Mouse (Mus musculus): ENCODE results near the gene Six1.

Gene Six1

DNA sequence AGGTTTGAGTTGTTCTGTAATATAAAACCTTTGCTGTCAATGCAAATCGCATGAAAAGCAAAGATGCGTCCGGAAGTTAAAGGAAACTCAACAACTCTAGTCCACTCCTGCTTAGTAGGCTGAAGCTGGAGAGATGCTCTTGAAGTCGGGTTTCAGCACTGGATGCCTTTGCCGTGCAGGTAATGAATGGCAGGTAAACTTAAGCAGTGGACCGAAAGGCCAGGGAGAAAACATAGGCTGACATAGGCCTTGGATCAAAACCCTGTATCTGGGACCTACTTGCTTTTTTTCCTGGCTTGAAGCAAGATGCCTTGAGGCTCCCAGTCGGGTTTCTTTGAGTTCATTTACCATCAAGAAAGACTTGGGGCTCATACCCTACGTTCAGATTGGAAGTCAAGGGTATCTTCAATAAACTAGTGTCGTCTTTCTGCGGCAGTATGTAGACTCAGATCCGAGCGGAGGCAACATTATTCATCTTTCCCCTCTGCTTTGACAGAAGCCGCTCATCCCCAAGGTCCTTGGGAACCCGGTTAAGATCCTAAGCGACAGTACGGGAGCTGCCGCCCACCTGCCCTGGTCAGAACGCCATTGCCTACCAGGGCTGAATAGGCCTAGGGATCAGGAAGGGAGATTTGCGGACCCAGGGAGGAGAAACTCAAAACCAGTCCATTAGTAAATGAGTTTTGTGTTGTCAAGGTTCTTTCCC, 4.0 kb downstream of the Six1 start:
- peak in 1 of 2 experiments; percentile 21 for DNase-seq

GRCm38 (mm10) chr12:73048537-73048936, 5.2 kb downstream of the Six1 start:
- no peak for DNase-seq

DNA sequence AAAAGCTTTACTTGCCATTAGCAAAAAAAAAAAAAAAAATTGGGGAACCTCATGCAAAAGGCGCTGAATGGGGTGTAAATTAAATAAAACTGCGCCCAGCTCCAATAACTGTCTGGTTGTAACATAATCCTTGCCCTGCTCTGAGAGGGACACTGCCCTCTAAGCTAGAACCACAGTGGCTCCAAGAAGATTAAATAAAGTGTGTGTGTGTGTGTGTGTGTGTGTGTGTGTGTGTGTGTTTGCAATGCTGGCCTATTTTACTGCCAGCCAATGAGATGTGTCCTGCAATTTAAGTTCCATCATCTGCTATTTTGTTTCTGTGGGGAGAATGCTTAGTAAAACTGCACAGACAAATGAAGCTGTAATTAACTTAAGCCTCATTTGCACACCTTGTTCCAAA, 6.1 kb downstream of the Six1 start:
- no peak for DNase-seq

DNA sequence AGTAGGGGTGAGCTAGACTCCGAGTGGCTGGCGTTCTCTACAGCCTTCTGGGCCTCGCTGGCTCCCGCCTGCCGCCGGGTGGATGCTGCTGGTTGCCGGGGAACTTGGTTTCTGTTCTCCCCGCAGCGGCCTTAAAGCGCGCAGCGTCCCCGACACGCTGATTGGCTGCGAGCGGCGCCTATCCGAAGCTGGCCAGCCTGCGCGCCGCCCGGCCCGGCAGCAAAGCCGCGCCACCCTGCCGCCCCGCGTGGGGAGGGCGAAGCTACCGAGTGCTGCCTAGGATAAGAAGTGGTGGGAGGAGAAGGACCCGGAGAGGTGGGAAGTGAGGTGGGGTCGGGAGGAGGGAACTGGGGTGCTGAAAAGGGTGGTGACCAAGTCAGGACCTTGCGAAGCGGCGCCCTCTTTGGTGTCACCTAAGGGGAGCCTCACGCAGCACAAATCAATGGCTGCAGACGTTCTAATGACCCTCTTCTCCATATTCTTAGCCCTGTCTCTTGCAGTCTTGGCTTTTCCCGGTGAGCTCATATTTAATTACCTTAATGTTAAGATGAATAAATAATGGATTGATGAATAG, 7.0 kb downstream of the Six1 start:
- peak; percentile 64 to 86 for DNase-seq

DNA sequence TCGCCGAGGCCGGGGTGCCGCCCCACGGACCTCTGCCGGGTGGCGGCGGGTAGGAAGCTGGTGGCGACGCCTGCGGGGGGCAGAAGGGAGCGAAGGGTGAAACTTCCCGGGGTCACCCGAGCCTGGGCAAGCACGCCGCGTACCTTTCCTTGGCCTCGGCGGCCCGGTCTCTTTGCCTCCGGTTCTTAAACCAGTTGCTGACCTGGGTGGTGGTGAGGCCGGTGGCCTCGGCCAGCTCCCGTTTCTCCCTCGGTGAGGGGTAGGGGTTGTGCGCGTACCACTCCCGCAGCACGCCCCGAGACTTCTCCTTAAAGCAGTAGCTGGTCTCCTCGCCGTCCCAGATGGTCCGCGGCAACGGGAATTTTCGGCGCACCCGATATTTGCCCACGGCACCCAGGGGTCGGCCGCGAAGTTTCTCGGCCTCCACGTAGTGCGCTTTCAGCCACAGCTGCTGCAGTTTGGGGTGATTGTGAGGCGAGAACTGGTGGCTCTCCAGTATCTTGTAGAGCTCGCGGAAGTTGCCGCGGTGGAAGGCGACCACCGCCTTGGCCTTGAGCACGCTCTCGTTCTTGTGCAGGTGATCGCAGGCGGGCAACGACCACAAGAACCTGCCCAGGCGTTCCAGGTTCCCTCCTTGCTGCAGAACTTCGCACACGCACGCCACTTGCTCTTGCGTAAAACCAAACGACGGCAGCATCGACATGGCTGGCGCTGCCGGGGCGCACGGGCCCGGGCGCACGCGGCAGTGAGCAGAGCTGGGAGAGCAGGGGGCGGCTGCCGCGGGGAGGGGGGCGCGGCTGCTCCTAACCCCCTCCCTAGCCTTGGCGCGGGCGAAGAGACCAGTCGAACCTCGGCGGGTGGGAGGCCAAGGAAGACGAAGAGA, 7.7 kb downstream of the Six1 start:
- peak in 1 of 2 experiments; percentile 39 for DNase-seq

DNA sequence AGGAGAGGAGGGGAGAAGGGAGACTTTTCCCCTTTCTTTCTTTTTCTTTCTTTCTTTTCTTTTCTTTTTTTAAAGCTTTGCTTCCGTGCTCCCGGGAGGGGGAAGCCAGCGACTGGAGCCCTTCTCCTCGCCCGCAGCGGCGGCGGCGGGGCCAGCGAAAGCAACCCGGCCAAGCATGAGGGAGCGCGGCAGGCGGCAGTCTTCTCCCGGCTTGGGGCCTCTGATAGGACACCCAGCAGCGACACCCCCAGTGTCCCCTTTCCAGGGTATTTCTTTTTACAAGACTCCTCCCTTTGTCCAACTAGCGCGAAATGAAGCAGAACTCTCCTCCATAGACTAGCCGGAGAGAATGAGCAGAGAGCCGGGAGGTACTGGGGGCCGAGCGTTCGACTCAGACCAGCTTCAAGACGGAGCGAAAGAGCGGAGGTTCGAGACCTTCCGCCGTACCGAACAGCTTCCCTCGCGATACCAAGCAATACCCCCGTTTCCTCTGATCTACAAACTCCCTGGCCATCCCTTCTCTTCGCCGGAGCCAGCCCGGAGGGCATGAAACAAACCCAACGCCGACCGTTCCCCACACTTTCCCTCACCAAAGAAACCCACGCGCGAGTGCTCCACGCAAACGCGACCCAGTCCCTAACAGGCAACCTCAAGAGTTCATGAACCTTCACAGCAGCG, 8.5 kb downstream of the Six1 start:
- peak; percentile 40 to 54 for DNase-seq

- peak in 1 of 2 experiments; percentile 42 for DNase-seq
Measured at GRCm38 (mm10) chr12:73044221-73045045, 9.3 kb downstream of the Six1 start.

DNA sequence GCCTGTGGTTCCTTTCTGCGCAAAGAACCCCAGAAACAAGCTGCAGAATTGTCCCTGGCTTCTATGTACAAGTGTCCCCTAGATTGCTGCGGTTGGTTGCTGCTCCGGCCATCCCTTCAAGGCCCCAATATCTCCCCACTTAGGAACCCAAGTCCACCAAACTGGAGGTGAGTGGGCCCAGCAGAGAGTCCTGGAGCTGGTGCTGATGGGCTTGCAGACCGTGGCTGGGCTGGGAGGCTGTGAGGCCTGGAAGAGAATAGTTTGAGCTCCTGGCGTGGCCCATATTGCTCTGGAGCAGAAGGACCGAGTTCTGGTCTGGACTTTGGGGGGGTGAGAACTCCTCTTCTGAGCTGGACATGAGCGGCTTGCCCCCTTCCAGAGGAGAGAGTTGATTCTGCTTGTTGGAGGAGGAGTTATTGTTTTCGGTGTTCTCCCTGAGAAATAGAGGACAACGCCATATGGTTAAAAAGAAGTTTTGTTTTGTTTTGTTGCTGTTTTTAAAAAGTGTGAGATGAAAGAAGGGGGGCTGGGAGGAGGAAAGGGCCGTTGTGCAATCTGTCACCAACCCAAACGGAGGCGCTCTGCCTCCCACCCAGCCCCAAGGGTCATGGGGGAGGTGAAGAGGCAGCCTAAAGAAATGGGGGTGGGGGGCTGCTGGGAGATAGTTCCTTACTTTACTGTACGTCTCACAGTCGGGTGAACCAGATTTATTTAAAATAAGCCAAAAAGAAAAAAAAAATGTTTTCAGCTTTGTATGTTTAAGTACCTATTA, 10.1 kb downstream of the Six1 start:
- DNase-seq, result peak in 1 of 2 experiments; percentile 28

DNA sequence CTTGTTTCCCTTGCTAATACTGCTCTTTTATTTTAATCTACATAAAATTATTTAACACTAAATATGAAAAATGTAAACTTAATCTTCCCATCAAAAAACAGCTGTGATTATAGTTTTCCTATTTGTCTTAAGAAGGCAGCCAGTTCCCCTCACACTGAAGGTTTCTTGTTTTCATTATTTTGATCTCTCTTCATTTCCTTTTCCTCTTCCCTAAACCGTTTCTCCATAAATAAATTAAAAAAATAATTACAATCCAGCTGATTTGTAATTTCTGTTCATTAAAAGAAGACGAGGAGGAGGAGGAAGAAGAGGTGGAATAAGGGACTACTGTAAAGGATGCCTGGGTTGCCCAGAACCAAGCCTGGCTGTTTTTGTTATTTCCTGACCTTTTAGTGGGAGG, 10.8 kb downstream of the Six1 start:
- no peak for DNase-seq

DNA sequence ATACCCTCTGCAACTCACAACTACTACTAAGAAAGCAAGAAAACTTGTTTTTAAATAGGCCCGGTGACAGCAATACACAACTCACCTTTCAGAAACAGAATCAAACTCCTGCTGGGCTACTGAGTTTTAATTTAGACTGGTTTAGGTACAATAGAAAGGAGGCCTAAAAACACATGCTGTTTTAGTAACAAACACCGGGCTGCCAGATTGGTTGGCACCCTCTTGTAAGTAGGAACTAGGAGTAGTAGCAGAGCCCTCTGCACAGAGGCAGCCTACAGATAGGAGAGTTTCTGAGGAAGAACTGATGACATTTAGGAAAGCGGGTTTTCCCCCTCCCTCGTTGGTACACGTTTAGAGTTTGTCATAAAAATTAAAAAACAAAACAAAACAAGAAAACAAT, 11.3 kb downstream of the Six1 start:
- DNase-seq, result no peak

DNA sequence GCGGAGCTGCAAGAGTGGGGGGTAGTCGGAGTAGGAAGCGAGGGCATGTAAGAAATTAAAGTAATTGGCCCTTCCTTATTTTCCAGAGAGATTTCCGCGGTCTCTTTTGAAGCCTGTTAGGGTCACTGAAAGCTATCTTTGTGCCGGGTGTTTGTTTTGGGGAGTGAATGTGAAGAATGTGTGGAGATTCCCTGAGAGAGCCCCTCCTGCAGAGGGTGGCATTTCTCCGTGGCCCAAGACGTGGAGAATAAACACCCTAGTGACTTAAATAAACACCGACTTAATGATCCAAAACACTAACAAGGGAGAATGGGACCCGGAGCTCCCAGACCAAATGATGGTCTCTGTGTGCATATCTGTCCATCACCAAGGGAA, 12.4 kb downstream of the Six1 start:
- no peak for DNase-seq

GRCm38 (mm10) chr12:73040563-73041255, 13.0 kb downstream of the Six1 start:
- no peak for DNase-seq

DNA sequence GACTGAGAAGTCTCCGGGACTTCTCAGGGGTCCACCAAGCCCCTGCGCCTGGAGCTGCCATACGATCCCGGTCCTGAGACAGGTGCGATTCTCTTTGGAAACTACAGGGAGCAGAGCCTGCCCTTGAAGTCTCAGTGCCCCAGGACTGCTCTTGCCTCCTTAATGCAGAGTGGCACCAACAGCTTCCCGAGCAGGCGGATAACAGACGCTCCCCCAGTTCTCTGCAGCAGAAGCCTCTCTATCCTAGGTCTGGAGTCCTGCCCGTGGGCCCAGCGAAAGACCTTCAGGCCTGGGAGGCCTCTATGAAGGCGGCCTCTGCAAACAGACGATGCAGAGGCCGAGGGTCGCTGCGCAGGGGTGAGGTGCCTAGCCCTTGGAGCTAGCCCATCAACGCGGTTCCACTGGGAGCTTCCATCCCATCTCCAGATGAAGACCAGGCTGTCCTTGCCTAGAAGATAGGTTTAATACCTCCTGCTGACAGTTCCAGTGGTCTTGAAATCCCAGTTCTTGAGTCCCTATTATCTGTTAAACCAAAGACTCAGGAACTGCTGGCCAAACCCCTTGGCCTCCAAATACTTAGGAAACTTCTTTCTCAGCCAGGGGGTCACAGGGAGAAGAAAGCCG, 13.6 kb downstream of the Six1 start:
- DNase-seq, result peak in 1 of 2 experiments; percentile 22

DNA sequence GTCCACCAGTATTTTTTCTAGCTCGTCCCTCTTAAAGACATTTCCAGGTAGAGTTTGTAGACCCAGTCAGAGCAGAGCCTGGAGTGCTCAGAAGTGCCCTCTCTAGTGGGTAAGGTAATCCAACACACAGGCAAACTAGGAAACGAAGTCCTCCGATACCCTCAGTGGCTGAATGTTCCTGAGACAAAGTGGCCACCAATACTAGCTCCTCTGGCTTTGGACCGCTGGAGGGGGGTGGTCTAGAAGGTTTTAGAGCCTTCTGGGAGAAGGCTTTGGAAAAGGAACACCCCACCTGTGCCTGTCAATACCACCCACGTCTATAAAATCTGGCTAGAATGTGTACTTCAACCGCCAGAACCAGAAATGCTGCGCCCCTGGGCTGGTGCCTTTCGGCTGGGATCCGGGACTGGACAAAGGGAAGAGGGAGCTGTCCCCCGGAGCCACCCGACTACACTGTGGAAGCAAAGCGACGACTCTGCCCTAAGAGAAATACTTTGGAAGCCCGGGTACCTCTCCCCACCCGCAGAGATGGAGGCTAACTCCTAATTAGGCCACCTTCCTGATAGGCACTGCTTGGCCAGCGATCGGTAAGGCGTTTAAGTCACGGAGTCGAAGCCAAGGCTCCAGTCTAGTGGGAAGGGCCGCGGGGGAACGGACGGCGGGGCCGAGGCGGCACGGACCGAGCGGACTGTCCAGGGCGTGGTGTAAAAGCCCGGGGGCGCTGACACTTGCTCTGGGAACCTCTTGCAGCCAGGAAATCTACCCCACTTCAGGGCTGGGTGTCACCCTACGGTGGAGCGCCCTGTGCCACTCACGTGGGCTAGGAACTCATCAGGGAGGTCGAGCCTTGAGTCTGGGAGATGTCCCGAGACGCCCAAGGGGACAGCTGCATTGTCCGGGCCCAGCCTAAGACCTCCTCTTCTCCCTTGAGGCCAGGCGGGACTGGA, 14.4 kb downstream of the Six1 start:
- DNase-seq, result peak in 1 of 2 experiments; percentile 37

DNA sequence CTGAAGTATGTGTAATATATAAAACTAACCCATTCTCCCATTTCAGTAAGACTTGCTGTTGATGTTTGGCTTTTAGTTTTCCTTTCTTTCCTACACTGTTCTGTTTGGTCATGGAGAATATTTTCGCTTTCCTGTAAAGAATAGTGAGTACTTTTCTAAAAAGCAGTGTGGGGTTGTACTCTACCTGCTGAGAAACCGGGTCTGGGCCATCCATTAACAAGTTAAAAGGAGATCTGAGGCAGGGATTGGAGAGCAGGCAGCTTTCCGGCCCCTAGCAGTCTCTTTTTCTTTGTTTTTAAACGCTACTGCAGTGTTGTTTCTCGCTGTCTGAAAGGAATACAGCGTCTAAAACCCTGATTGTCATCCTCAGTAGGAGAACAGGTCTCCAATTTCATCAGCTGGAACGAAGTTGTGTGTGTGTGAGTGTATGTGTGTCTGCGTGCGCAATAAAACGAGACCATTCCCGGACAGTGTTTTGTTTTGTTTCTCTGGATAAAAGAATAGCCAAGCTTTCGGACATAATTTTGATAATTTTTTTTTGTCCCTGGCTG, 15.2 kb downstream of the Six1 start:
- DNase-seq, result no peak

- no peak for DNase-seq
Measured at GRCm38 (mm10) chr12:73037385-73038160, 16.1 kb downstream of the Six1 start.

- no peak for DNase-seq
Measured at GRCm38 (mm10) chr12:73034901-73035895, 18.5 kb downstream of the Six1 start.
